Mouse (Mus musculus) thymus, adult 2 months (tissue): ENCODE results near the gene Prcd.

Experiments used
- CTCF ChIP-seq: fragments of 200-500 bp; IDR thresholded peaks from 2 replicates; pipeline ENCODE4 v1.5.1; 2012; ENCODE audit warnings: mild to moderate bottlenecking, control low read depth, low read length, moderate library complexity, borderline replicate concordance; ENCODE audit not compliant: control insufficient read depth, poor library complexity, insufficient read depth; ENCODE audit errors: extremely low read depth
- POLR2A ChIP-seq: fragments of 200-500 bp; IDR thresholded peaks from 2 replicates; pipeline ENCODE4 v1.6.1; 2012; ENCODE audit warnings: mild to moderate bottlenecking, low read length, control low read depth, moderate library complexity; ENCODE audit not compliant: control insufficient read depth, poor library complexity, insufficient read depth; ENCODE audit errors: extremely low read depth

DNA sequence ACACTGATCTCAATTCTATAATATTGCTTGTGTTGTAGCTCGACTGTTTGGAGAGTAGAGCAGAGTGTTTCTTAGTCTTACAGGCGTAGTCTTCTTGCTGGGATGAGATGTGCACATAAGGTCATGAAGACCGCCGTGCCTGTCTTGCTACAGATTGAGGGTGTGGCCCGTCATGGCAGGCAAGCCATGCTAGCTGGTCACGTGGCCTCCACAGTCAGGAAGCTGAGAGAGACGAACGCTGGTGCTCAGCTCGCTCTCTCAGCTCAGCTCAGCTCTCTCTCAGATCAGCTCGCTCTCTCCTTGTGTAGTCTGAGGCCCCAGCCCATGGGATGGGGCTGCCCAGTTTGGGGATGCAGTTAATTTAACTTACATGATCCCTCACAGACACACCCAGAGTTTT, 57.5 kb downstream of the Prcd start:
- TF ChIP-seq CTCF (no peak), POLR2A (no peak)
